Mouse (Mus musculus) c-Kit-positive CD71-positive TER-119-positive erythroid progenitor cells, embryonic 14.5 days (primary cell): ENCODE measurements around the gene Dcaf10.
"Not testable (repeated sequence)": the region's sequence is repeated elsewhere in the genome, so short reads cannot be mapped to it uniquely, and the experiment has no call there.

Experiments
- DNase-seq: peaks from one replicate; pipeline ENCODE4 v3.0.0-alpha.2; 2013; ENCODE audit warnings: low spot score

Gene Dcaf10

GRCm38 (mm10) chr4:45341669-45342249 is at the start of gene Dcaf10:
Gene Dcaf10, plus strand, starts transcription at chr4:45342101.
- peak; percentile 89 for DNase-seq

GRCm38 (mm10) chr4:45296662-45297564 is 45.0 kb upstream of the Dcaf10 start, which contains the start of gene Trmt10b:
Gene Trmt10b, plus strand, starts transcription at chr4:45297127.
- peak; percentile 74 for DNase-seq

GRCm38 (mm10) chr4:45305536-45305935 is 36.4 kb upstream of the Dcaf10 start:
- DNase-seq: no peak

- peak; percentile 14 for DNase-seq
Measured at GRCm38 (mm10) chr4:45308046-45308445, 33.9 kb upstream of the Dcaf10 start.

GRCm38 (mm10) chr4:45308606-45309005 is 33.3 kb upstream of the Dcaf10 start:
- DNase-seq: no peak

GRCm38 (mm10) chr4:45311056-45311455 is 30.8 kb upstream of the Dcaf10 start:
- DNase-seq: no peak

- DNase-seq: peak; percentile 70
Measured at GRCm38 (mm10) chr4:45320159-45320816, 21.6 kb upstream of the Dcaf10 start.

GRCm38 (mm10) chr4:45331139-45331538 is 10.8 kb upstream of the Dcaf10 start:
- DNase-seq: no peak

- DNase-seq: no peak
Measured at GRCm38 (mm10) chr4:45332466-45332865, 9.4 kb upstream of the Dcaf10 start.

- DNase-seq: no peak
Measured at GRCm38 (mm10) chr4:45341226-45341625, 675 bp upstream of the Dcaf10 start.

GRCm38 (mm10) chr4:45342286-45343155 is 620 bp downstream of the Dcaf10 start, which contains the start of gene Exosc3:
Gene Exosc3, minus strand, starts transcription at chr4:45342732.
- DNase-seq: peak; percentile 50

- no peak for DNase-seq
Measured at GRCm38 (mm10) chr4:45356653-45357052, 14.8 kb downstream of the Dcaf10 start.

- no peak for DNase-seq
Measured at GRCm38 (mm10) chr4:45371261-45371660, 29.4 kb downstream of the Dcaf10 start.

GRCm38 (mm10) chr4:45374879-45375278 is 33.0 kb downstream of the Dcaf10 start:
- DNase-seq: no peak

- DNase-seq: no peak
Measured at GRCm38 (mm10) chr4:45376573-45376972, 34.7 kb downstream of the Dcaf10 start.

GRCm38 (mm10) chr4:45380903-45381580 is 39.1 kb downstream of the Dcaf10 start:
- DNase-seq: not testable (repeated sequence)

GRCm38 (mm10) chr4:45382133-45382532 is 40.2 kb downstream of the Dcaf10 start:
- not testable (repeated sequence) for DNase-seq

GRCm38 (mm10) chr4:45387296-45387695 is 45.4 kb downstream of the Dcaf10 start:
- not testable (repeated sequence) for DNase-seq

GRCm38 (mm10) chr4:45392099-45392498 is 50.2 kb downstream of the Dcaf10 start:
- no peak for DNase-seq

GRCm38 (mm10) chr4:45392572-45392971 is 50.7 kb downstream of the Dcaf10 start:
- no peak for DNase-seq

GRCm38 (mm10) chr4:45392994-45393393 is 51.1 kb downstream of the Dcaf10 start:
- no peak for DNase-seq
